Mouse (Mus musculus): Measurements from ENCODE around the gene Abca4. TPM values are rescaled to one million over a fixed set of nuclear protein-coding genes. Genes with fewer than 3 reads are reported as not detected.
A peak's percentile ranks its signal among the peaks of the same experiment; 100 is the strongest.

Abca4 gene
- total RNA-seq, 2 experiments from 2014 or later = 2.9 to 3.2 TPM

DNA sequence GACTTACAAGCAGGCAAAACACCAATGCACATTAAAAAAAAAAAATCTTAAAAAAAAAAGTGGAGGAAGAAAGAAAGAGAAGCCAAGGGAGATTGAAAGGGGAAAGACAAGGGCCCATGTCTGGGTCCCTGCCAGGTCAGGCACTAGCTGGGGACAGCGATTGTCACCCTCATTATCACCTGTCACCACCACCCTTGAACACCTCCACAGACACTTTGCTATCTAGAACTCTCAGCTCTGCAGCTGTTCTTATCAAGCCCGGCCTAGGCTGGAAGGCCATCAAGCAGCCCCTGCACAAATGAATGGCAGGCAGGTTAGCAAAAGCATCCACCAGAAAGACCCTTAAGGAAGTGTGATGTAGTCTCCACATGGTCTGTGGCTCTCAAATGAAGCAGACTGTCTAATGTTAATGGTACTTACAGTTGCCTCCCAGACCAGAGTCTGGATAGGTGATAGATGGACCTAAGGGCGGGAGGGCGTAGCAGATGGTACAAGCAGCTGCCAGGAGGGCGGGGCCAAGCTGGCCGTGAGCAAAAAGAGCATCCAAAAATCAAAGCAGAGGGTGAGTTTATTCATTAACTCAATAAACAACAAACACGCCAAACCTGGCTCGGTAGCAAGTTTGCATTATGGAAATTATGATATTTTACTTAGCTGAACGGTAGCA, 98.1 kb downstream of the Abca4 start:
- intact Hi-C loops (cut with DNase I) = no loop called here

DNA sequence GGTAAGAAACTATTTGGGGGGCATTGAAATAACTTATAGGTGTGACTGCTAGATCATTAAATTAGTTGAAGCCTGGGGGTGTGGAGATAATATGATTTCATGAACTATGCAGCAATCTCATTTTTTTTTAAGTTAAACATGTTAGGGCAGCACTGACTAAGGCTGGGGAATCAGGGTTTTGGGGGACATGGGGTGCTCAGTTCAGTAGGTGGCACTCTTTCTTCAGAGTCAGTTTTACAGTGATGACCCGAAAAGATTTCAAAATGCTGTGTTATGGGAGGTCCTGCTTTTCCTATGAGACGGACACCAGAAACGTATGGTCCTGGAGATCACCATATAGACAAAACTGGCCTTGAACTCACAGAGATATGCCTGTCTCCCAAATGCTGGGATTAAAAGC, 99.2 kb downstream of the Abca4 start:
- intact Hi-C loops (cut with DNase I) = no loop called here
- no peak for DNase-seq (ENCODE audit: low spot score in 2 of 2)

More for the DNA sequence above, 98.1 kb downstream of the Abca4 start:
- DNase-seq (ENCODE audit: low spot score in 2 of 2) = no peak

DNA sequence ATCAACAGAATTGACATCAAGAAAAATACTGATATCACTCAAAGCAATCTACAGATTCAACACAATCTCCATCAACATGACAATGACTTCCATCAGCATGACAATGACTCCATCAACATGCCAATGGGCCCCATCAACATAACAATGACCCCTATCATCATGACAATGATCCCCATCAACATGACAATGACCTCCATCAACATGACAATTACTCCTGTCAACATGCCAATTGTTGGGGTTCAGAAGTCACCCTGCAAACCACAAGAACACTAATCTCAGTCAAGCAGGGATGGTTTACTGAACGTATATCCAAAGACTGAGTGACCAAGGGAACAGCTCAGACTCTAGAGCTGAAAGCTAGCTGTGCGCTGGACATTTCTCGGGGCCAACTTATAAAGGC, 101.2 kb downstream of the Abca4 start:
- no peak for DNase-seq (ENCODE audit: low spot score in 2 of 2)
- intact Hi-C loops (cut with DNase I) = no loop called here

DNA sequence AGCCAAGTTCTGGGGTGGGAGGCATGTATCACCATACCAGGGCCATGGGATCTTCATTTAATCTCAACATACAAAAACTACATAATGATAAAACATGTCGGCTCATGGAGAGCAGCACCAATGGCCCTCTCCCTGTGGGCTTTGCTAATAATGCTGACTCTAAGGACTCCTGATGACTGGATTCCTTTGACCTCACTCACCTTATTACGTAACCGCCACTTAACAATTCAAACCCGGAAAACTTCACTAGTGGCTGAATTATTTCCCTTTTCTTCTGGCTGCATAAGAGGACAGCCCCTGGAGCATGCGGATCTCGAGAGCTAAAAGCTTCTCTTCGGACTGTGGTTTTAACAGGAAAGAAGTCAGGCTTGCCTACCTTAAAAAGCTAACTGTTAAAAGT, 106.6 kb downstream of the Abca4 start:
- no peak for DNase-seq (ENCODE audit: low spot score in 2 of 2)
- intact Hi-C loops (cut with DNase I) = no loop called here

DNA sequence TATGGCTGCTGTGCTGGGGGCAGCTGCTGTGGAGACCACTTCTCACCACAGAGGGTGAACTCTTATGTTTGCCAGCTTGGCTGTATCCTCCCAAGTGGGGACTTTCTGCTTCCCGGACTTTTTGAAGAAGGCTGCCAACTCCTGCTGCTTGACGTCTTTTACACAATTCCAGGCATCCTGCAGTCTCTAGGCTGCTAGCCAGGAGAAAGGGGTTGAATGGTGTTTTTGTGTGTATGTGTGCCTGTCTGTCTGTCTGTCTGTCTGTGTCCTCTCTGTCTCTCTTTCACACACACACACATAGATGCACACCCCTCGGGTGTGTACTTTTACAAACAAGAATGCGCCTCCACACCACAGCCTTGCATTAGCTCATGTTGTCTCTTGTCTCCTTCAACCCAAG, 108.2 kb downstream of the Abca4 start:
- DNase-seq (ENCODE audit: low spot score in 2 of 2) = peak; percentile 30 to 31
- intact Hi-C loops (cut with DNase I) = no loop called here

DNA sequence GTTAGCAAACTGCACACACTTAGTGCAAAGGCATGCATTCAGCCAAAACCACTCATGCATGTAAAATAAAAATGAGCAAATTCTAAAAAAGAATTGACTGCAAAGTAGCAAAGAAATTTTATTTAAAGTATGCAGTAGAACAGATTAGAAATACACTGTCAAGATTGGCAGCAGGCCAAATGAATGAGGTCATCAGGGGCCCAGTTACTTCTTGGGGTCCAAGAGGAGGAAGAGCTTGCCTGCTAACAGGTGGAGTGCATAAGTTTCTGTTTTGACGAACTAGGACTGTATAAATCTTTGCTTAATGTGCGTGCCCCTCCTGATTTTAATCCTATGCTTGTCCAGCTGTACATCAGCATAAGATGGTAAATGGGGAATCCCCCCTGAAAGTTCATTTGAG, 109.8 kb downstream of the Abca4 start:
- DNase-seq (ENCODE audit: low spot score in 2 of 2) = no peak
- intact Hi-C loops (cut with DNase I) = no loop called here

DNA sequence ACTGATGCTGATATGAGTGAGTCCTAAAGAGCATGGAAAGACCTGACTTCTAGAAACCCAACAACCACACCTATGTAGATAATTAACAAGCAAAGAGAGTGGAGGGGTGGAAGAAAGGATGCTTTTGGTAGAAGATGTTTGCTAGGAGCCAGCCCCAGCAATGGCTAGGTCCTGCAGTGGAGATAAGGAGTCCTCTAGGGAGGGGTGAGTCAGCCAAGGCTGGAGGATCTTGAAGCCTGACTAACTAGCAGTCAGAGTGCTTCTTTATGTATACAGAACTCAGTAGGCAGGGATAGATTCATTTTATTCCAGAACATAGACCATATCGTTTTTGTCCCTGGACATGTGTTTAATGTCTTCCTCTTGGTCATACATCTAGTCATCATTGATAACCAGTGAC, 115.2 kb downstream of the Abca4 start:
- DNase-seq (ENCODE audit: low spot score in 2 of 2) = no peak
- intact Hi-C loops (cut with DNase I) = no loop called here

DNA sequence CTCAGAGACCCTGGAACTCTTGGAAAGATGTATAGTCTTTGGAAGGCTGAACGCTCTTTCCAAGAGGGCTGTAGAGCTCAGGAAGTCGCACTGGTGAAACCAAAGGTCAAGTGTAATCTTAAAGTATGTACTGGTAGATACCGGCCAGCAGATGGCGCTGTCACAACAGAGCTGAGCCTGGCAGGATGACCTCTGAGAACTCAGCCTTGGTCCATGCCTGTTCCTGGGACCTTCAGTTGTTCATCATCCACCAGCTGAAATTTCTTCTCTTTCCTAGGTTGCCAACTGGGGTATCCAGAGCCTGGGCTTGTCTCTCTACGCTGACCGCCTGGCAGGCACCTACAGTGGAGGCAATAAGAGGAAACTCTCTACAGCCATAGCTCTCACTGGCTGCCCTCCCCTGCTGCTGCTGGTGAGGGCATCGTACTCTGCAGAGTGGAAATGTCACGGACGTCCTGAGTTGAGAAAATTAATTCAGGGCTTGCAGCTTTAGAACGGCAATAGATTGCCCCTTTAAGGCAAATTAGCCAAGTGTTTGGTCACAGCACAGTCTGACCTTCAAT, 125.5 kb downstream of the Abca4 start:
- intact Hi-C loops (cut with DNase I) = no loop called here
- DNase-seq (ENCODE audit: low spot score in 2 of 2) = peak; percentile 8 to 40

DNA sequence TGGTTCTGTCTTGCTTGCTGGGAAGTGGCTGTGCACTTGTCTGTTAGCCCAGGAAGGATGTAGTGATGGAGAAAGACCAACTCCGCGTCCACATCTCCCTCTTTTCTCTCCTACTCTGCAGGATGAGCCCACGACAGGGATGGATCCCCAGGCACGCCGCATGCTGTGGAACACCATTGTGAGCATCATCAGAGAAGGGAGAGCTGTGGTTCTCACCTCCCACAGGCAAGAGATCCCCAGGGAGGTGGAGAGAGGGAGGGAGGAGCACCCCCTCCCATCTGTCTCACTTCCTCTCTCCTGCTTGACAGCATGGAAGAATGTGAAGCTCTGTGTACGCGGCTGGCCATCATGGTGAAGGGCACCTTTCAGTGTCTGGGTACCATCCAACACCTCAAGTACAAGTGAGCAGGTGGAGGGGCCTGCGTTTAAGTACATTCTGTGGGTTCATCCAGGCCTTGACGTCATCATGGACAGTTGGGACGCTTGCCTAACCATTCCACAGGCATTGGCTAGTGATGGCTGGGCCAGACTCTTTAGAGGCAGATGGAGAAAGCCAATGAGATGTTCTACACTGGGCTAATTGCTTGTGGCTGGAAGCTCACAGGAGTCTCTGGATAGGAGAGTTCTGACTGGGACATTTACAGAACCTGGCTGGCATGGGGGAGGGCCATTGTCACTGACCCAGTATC, 126.5 kb downstream of the Abca4 start:
- intact Hi-C loops (cut with DNase I) = no loop called here
- peak; percentile 48 to 59 for DNase-seq (ENCODE audit: low spot score in 2 of 2)

DNA sequence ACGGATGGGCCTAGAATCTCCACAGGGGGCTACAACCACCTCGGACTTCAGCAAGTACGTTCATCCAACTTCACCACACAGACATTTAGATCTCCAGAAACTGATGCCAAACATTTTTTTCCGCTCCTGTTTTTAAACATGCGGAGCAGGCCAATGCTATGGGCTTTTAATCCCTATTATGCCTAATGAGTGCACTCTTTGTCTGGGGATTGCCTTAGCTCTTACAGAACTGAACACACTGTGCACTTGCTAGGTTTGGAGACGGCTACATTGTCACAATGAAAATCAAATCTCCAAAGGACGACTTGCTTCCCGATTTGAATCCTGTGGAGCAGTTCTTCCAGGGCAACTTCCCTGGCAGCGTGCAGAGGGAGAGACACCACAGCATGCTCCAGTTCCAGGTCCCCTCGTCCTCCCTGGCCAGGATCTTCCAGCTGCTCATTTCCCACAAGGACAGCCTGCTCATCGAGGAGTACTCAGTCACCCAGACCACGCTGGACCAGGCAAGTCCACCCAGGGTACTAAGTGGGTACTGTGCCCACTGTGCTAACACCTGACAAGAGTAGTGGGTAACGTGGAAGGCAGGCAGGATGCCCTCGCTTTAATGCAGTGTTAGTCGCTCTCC, 129.4 kb downstream of the Abca4 start:
- DNase-seq (ENCODE audit: low spot score in 2 of 2) = no peak
- intact Hi-C loops (cut with DNase I) = no loop called here

DNA sequence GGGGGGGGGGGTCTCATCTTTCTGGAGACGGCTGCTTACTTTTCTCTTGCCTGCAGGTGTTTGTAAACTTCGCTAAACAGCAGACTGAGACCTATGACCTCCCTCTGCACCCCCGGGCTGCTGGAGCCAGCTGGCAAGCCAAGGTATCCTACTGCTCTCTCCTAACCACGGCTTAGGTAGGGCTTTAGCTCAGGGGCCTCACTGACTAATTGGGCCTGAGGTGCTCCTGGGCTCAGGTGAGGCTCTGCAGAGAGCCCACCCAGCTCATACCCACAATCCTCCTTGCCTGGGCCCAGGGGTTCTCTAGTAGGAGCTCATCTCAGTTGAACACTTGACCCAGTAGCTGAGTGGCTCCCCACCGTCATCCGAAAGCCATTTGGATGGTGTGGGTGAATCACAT, 131.8 kb downstream of the Abca4 start:
- intact Hi-C loops (cut with DNase I) = no loop called here
- DNase-seq (ENCODE audit: low spot score in 2 of 2) = no peak

DNA sequence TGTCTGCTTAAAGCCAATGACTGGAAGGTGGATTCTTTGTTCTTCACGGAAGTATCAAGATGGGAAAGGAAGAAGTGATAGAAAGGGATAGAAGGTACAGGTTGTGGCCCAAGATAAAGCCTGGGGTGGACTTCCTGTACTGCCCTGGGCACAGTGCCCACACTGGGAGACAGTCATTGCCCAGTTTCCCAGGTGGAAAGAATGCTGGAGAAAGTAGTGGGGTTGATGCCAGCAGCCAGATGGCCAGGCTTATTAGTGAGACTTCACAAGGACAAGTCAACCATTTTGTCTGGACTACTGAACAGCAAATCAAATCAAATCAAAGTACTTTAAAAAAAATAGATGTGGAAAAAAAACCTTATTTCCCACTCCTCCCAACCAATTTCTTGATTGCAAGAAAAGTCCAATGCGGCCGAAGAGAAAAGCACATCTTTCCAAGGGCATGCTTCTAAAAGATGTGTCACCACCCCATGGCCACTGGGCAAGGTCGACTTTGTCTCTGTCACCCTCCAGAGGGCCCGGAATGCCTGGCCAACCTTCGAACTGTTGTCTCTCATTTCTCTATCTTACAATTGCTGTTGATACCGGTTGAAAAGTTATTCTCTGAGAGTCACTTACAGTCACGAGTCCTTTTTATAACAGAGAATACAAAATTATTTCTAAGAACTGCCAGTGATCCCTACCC, 132.6 kb downstream of the Abca4 start:
- intact Hi-C loops (cut with DNase I) = no loop called here
- no peak for DNase-seq (ENCODE audit: low spot score in 2 of 2)

DNA sequence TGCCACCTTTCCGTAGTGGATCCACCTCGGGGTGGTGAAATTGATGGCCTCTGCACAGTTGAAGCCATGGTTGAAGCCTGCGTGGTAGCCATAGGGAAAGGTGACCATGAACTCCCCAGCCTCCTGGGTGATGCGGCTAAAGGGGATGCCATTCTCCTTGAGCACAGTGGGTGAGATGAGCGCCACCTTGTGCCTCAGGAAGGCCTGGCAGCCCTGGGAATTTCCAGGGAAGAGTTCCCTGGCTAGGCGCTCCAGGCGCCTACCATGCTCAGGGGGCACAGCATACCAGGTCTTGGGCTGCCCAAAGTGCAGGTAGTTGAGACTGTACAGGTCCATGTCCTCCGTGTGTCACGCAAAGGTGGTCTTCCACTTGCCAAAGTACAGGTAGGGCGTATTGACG, 139.9 kb downstream of the Abca4 start:
- DNase-seq (ENCODE audit: low spot score in 2 of 2) = no peak
- intact Hi-C loops (cut with DNase I) = no loop called here

DNA sequence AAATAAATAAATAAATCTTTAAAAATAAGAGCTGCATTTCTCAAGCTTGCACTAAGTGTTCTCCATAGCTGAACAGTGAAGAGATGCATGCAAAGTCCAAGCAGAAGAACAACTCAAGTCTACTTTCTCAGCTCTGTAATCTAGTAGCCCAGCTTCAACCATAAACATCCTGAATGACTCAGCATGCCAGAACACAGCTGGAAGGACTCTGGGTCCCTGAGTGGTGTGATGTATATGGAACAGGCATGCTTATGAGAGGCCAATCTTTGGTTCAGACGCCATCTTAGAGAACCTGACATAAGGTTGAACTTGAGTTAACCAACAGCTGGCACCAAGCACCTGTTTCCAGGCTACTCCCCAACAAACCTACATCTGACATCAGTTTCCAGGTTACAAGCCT, 142.7 kb downstream of the Abca4 start:
- intact Hi-C loops (cut with DNase I) = no loop called here
- DNase-seq (ENCODE audit: low spot score in 2 of 2) = no peak

DNA sequence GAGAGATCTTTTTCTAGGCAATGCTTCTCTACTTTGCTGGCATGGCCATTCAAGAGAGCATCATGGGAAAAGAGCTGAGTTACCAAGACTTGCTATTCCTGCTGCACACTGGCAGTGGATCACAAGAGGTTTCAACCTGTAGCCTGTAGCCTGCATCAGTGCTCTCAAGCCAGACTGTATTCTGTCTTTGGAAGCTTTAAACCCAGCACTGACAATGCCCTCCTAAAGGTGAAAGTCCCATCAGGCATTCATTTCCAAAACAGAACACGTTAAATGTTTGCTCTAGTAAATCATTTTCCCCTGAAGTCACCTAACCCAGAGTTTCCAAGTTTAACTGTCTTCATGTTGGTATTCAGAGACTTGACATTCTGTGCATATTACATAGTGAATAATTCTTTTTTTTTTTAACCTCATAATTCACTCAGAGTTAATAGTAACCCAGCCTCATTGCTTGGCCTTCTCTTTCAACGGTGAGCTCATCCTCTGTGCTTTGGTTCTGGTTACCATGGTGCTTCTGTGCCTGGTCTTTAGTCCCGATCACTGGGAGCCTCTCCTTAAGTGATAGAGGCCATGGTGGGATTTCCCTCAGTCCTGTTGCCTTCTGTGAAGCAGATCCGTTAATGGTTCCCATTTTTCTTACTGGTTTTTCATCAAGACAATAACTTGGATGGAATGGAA, 152.5 kb downstream of the Abca4 start:
- intact Hi-C loops (cut with DNase I) = no loop called here
- no peak for DNase-seq (ENCODE audit: low spot score in 2 of 2)

DNA sequence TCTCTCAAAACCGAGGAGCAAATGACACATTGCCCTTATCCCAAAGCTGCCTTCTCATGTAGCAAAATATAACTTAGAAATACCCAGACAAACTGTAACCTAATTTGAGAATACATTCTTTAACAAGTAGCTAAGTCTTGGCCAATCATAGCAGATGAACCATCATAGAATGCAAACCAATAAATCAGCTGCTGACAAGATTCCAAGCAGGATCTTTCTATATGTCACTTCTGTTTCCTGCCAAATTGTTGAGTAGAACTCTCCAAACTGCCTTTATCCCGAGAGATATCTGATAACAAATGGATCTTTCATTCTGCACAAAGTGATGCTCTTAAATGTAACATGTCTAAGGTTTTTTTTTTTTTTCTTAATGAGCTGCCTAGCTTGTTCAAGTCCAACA, 154.3 kb downstream of the Abca4 start:
- no peak for DNase-seq (ENCODE audit: low spot score in 2 of 2)

DNA sequence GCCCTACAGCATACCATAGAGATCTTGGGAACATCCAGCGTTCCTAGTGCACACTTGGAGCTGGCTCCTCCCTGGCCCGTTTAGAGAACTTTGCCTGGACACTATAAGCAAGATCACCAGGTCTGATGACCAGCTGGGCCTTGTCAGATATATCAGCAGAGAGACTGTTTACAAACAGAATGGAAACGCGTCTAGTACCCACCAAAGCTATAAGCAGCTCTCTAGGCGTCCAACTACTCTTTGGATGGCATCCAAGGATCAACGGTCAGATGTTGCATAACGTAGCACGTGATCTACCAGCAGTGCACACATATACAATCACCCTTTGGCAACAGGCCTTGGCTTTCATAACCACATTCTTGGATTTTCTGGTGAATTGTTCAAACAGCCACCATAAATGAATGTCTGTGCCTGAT, 154.7 kb downstream of the Abca4 start:
- DNase-seq (ENCODE audit: low spot score in 2 of 2) = no peak
- intact Hi-C loops (cut with DNase I) = no loop called here

More for the DNA sequence above, 154.3 kb downstream of the Abca4 start:
- intact Hi-C loops (cut with DNase I) = no loop called here

DNA sequence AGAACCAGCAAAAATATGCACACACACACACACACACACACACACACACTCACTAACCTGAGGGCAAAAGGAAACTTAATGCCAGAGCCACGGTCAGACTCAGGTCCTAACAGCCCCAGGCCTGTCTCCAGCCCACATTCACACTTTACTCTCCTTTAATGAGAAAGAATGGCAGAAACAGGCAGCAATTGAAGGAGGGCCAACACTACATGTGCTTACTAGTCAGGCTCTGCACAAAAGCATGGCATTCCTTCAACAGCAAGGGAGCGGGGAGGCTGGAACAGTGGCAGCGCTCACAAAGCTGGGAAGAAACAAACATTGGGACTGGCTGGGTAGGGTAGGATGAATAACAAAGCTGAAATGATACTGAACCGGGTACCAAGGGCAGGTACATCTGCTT, 155.4 kb downstream of the Abca4 start:
- no peak for DNase-seq (ENCODE audit: low spot score in 2 of 2)
- intact Hi-C loops (cut with DNase I) = no loop called here

DNA sequence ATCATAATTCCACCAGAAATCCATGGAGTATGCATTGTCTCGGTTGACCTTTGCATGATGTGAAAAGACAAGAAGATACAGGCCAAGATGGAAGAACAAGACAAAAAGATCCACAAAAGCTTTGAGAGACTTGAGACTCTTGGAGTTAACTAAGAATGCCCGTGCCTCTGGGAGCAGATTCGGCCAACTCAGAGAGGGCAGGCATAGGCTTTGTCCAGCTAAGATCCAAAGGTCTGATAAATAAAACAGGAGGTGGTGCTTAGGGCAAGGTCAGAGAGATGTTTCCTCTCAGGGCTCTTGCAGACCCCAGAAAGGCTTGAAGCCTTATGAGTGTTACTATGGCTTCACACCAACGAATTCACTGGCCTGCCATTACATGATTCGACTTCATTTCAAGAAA, 155.8 kb downstream of the Abca4 start:
- DNase-seq (ENCODE audit: low spot score in 2 of 2) = no peak
- intact Hi-C loops (cut with DNase I) = no loop called here

DNA sequence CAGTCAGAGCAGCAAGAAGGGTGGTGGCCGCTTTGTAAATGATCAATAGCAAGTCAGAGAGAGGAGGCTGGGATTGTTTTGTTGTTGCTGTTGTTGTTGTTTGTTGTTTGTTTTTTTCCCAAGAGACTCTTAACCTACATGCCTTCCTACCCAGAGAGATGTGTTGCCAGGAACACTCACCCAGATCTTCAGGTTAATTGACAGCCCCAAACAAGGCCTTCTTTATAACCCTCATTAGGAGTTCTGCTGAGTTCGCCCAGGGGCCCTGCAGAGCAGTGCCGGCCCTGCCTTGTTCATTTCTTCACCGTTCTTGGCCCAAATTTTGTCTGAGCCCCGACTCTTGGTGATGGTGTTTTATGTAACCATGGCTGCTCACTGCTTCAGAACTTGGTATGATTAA, 156.2 kb downstream of the Abca4 start:
- peak; percentile 7 to 38 for DNase-seq (ENCODE audit: low spot score in 2 of 2)
- intact Hi-C loops (cut with DNase I) = no loop called here
